Mouse (Mus musculus): ENCODE results near the gene Gnai3. TPM values are rescaled to one million over a fixed set of nuclear protein-coding genes. Genes with fewer than 3 reads are reported as not detected.
A peak's percentile ranks its signal among the peaks of the same experiment; 100 is the strongest.

Gene Gnai3
- polyA plus RNA-seq, 1 experiment from 2014 or later = 199 TPM

GRCm38 (mm10) chr3:108129804-108130203 is 16.1 kb downstream of the Gnai3 start:
- Histone ChIP-seq H3K4me1 (replicated peaks) (peaks cover 18% of the 10 kb centered on the region), H3K9me3 (no peaks in the 10 kb centered on the region), H3K27ac (no peak overlapping the region), H3K36me3 (peaks cover under 1% of the 10 kb centered on the region; the same call in 1 of the 2 replicates), H3K4me2 (no peak overlapping the region), H3K27me3 (no peaks in the 10 kb centered on the region), H3K4me3 (replicated peaks) (no peak overlapping the region), H3K9ac (replicated peaks) (no peak overlapping the region)
- WGBS = 89% methylated on average over 4 of the region's 4 CpGs
- no peak for ATAC-seq (ENCODE audit: insufficient number of reproducible peaks, insufficient read depth, low FRiP score, low TSS enrichment, low read depth)

DNA sequence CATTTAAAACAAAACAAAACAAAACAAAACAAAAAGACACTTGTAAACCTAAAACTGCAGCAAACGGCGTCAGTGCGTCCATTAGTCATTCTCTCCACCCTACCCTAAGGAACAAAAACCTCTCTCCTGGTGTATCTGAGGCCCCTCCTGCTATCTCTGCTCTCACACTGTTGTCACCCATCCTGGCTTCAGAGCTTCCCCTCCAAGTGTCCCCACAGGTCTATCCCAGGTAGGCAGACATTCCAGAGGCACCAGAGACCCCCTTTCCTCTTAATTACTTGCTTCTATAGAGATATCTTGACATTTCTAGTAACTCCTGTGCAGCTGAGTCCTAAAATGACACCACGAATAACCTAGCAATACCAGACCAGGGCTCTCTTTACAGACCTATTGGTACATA is 16.6 kb downstream of the Gnai3 start:
- no peak for ATAC-seq (ENCODE audit: insufficient number of reproducible peaks, insufficient read depth, low FRiP score, low TSS enrichment, low read depth)
- 89% methylated on average over 4 of the region's 4 CpGs for WGBS
- H3K4me2 ChIP-seq = no peak overlapping the region
- no peaks in the 10 kb centered on the region for H3K27me3 ChIP-seq
- H3K4me3 ChIP-seq (replicated peaks) = no peak overlapping the region
- H3K4me1 ChIP-seq (replicated peaks) = peaks cover 18% of the 10 kb centered on the region
- H3K9ac ChIP-seq (replicated peaks) = no peak overlapping the region
- no peaks in the 10 kb centered on the region for H3K9me3 ChIP-seq
- H3K36me3 ChIP-seq = peaks cover 3% of the 10 kb centered on the region; the same call in 1 of the 2 replicates
- no peak overlapping the region for H3K27ac ChIP-seq

DNA sequence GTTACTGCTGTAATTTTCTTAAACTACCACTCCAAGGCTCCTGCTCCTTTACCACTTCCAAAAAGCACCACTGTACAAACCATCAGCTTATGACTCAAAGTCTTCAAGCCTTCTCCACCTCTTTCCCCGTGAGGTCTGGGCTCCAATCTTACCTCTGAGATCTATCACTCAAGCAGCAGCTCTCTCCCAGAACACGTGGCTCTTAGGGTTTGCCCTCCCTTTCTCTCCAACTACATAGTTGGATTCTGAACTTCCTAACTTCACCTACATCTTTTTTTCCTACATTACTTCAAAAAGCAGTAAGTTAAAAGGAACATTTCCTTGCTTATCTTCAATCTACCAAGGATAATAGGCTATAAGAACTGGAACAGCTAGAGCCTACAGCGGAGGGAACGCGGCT is 17.4 kb downstream of the Gnai3 start:
- 75% methylated on average over 5 of the region's 5 CpGs for WGBS
- no peaks in the 10 kb centered on the region for H3K9me3 ChIP-seq
- no peaks in the 10 kb centered on the region for H3K27me3 ChIP-seq
- H3K4me3 ChIP-seq (replicated peaks) = no peak overlapping the region
- no peak for ATAC-seq (ENCODE audit: insufficient number of reproducible peaks, insufficient read depth, low FRiP score, low TSS enrichment, low read depth)
- peaks cover 3% of the 10 kb centered on the region; the same call in 1 of the 2 replicates for H3K36me3 ChIP-seq
- peaks cover 18% of the 10 kb centered on the region for H3K4me1 ChIP-seq (replicated peaks)
- H3K27ac ChIP-seq = 0 out of 2 replicates have a peak overlapping the region, but pooled peaks have one; percentile 35
- H3K9ac ChIP-seq (replicated peaks) = no peak overlapping the region
- H3K4me2 ChIP-seq = no peak overlapping the region

DNA sequence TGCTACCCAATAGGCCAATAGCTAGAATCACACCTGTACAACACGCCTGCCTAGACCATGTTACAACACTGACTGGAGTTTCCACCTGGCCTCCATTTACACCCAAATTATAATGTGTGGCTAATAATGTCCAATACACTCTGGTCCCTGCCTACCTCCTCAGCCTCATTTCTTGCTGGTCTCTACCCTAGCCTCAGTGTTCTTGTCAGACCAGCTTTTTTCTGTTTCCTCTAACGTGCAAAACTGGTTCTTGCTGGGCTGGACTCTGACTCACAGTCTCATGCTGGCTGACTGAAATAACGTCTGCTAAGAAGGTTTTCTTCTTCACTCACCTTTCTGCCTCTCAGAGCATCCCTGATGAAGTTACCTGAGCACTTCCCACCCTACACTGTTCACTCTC is 19.6 kb downstream of the Gnai3 start:
- H3K4me1 ChIP-seq (replicated peaks) = peaks cover 18% of the 10 kb centered on the region
- no peak overlapping the region for H3K4me3 ChIP-seq (replicated peaks)
- H3K9me3 ChIP-seq = no peaks in the 10 kb centered on the region
- no peak for ATAC-seq (ENCODE audit: insufficient number of reproducible peaks, insufficient read depth, low FRiP score, low TSS enrichment, low read depth)
- no peaks in the 10 kb centered on the region for H3K27me3 ChIP-seq
- H3K9ac ChIP-seq (replicated peaks) = no peak overlapping the region
- H3K4me2 ChIP-seq = no peak overlapping the region
- 91% methylated on average over 3 of the region's 3 CpGs for WGBS
- peaks cover 19% of the 10 kb centered on the region for H3K36me3 ChIP-seq
- H3K27ac ChIP-seq = no peak overlapping the region

DNA sequence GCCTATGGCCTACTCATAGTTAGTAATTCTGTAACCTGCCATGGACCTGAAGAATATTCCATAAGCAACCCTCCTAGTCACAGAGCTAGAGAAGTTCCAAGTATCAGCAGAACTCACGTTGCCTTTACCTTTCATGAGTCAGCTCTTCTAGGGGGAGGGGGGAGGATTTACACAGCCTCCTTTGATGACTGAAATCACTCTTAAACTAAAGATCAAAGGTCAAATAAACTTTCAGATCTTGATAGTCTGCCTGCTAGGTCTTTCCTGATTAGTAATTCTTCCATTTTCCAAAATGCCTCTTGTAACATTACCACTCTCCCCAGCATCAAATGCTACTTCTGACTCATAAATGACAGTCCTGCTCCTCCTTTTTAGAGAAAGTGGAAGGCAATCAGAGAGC is 21.8 kb downstream of the Gnai3 start:
- Histone ChIP-seq H3K27me3 (no peaks in the 10 kb centered on the region), H3K27ac (no peak overlapping the region), H3K9ac (replicated peaks) (no peak overlapping the region), H3K36me3 (peaks cover 39% of the 10 kb centered on the region), H3K4me2 (no peak overlapping the region), H3K4me3 (replicated peaks) (no peak overlapping the region), H3K4me1 (replicated peaks) (peaks cover 11% of the 10 kb centered on the region), H3K9me3 (no peaks in the 10 kb centered on the region)
- ATAC-seq (ENCODE audit: insufficient number of reproducible peaks, insufficient read depth, low FRiP score, low TSS enrichment, low read depth) = no peak
- WGBS = 43% methylated on average over 1 of the region's 1 CpGs

GRCm38 (mm10) chr3:108123242-108123641 is 22.7 kb downstream of the Gnai3 start:
- Histone ChIP-seq H3K27ac (no peak overlapping the region), H3K4me2 (no peak overlapping the region), H3K9me3 (no peaks in the 10 kb centered on the region), H3K27me3 (no peaks in the 10 kb centered on the region), H3K4me1 (replicated peaks) (peaks cover 3% of the 10 kb centered on the region; the same call in 1 of the 2 replicates), H3K4me3 (replicated peaks) (no peak overlapping the region), H3K9ac (replicated peaks) (no peak overlapping the region), H3K36me3 (peaks cover 48% of the 10 kb centered on the region)
- no peak for ATAC-seq (ENCODE audit: insufficient number of reproducible peaks, insufficient read depth, low FRiP score, low TSS enrichment, low read depth)
- WGBS = 95% methylated on average over 5 of the region's 5 CpGs

GRCm38 (mm10) chr3:108121101-108121500 is 24.8 kb downstream of the Gnai3 start:
- Histone ChIP-seq H3K27ac (no peak overlapping the region), H3K4me3 (replicated peaks) (no peak overlapping the region), H3K4me1 (replicated peaks) (no peaks in the 10 kb centered on the region), H3K27me3 (no peaks in the 10 kb centered on the region), H3K36me3 (peaks cover 62% of the 10 kb centered on the region), H3K4me2 (no peak overlapping the region), H3K9me3 (no peaks in the 10 kb centered on the region), H3K9ac (replicated peaks) (no peak overlapping the region)
- ATAC-seq (ENCODE audit: insufficient number of reproducible peaks, insufficient read depth, low FRiP score, low TSS enrichment, low read depth) = no peak
- 86% methylated on average over 3 of the region's 3 CpGs for WGBS

DNA sequence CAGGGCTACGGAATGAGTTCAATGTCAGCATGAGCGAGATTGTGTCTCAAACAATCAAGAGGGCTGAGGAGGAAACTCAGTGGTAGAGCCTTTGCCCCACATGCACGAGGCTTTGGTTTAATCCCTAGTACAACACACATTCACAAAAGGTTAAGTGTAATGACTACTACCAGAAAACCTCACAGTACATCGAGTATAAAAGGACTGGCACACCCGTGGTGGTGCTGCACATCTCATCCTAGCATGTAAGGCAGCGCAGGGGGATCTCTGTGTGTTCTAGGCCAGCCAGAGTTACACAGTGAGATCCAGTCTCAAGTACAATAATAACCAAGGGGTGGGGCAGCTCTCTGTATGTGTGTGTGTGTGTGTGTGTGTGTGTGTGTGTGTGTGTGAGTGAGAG is 28.5 kb downstream of the Gnai3 start:
- Histone ChIP-seq H3K4me2 (no peak overlapping the region), H3K9me3 (no peaks in the 10 kb centered on the region), H3K27me3 (no peaks in the 10 kb centered on the region), H3K36me3 (peaks cover 80% of the 10 kb centered on the region), H3K4me1 (replicated peaks) (no peaks in the 10 kb centered on the region), H3K9ac (replicated peaks) (no peak overlapping the region), H3K4me3 (replicated peaks) (no peak overlapping the region), H3K27ac (no peak overlapping the region)
- 91% methylated on average over 6 of the region's 6 CpGs for WGBS
- no peak for ATAC-seq (ENCODE audit: insufficient number of reproducible peaks, insufficient read depth, low FRiP score, low TSS enrichment, low read depth)

- H3K4me2 ChIP-seq = no peak overlapping the region
- peaks cover 85% of the 10 kb centered on the region for H3K36me3 ChIP-seq
- WGBS = 95% methylated on average over 7 of the region's 7 CpGs
- H3K4me3 ChIP-seq (replicated peaks) = no peak overlapping the region
- no peak for ATAC-seq (ENCODE audit: insufficient number of reproducible peaks, insufficient read depth, low FRiP score, low TSS enrichment, low read depth)
- no peak overlapping the region for H3K9ac ChIP-seq (replicated peaks)
- no peak overlapping the region for H3K27ac ChIP-seq
- no peaks in the 10 kb centered on the region for H3K27me3 ChIP-seq
- H3K4me1 ChIP-seq (replicated peaks) = no peaks in the 10 kb centered on the region
- no peaks in the 10 kb centered on the region for H3K9me3 ChIP-seq
These were observed 32.2 kb downstream of the Gnai3 start for GRCm38 (mm10) chr3:108113591-108114289.

- WGBS = 93% methylated on average over 4 of the region's 4 CpGs
- Histone ChIP-seq H3K4me1 (replicated peaks) (no peaks in the 10 kb centered on the region), H3K27me3 (no peaks in the 10 kb centered on the region), H3K9me3 (no peaks in the 10 kb centered on the region), H3K36me3 (peaks cover 85% of the 10 kb centered on the region), H3K4me2 (no peak overlapping the region), H3K4me3 (replicated peaks) (no peak overlapping the region), H3K9ac (replicated peaks) (no peak overlapping the region), H3K27ac (no peak overlapping the region)
- ATAC-seq (ENCODE audit: insufficient number of reproducible peaks, insufficient read depth, low FRiP score, low TSS enrichment, low read depth) = no peak
These were observed 33.3 kb downstream of the Gnai3 start for GRCm38 (mm10) chr3:108112666-108113065.

DNA sequence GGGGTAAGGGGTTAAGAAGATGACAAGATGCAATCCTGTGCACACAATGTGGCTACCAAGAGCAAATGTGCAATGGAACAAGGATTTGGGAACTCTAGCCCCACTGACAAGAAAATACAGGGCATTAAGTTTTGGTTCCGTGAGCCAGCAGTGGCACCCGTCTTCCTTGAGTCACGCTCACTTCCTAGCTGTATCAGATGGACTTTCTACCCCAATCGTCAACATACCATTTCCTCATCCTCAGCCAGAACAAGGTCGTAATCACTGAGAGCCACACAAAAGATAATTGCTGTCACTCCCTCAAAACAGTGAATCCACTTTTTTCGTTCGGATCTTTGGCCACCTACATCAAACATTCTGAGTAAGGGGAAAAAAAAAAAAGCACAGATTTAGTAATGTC is 33.7 kb downstream of the Gnai3 start:
- H3K4me2 ChIP-seq = no peak overlapping the region
- no peak overlapping the region for H3K4me3 ChIP-seq (replicated peaks)
- no peaks in the 10 kb centered on the region for H3K9me3 ChIP-seq
- H3K36me3 ChIP-seq = peaks cover 83% of the 10 kb centered on the region
- WGBS = 90% methylated on average over 7 of the region's 7 CpGs
- no peak overlapping the region for H3K9ac ChIP-seq (replicated peaks)
- no peaks in the 10 kb centered on the region for H3K27me3 ChIP-seq
- H3K4me1 ChIP-seq (replicated peaks) = no peaks in the 10 kb centered on the region
- no peak for ATAC-seq (ENCODE audit: insufficient number of reproducible peaks, insufficient read depth, low FRiP score, low TSS enrichment, low read depth)
- no peak overlapping the region for H3K27ac ChIP-seq

- H3K36me3 ChIP-seq = peaks cover 80% of the 10 kb centered on the region
- H3K4me1 ChIP-seq (replicated peaks) = no peaks in the 10 kb centered on the region
- H3K4me3 ChIP-seq (replicated peaks) = no peak overlapping the region
- no peaks in the 10 kb centered on the region for H3K27me3 ChIP-seq
- no peak overlapping the region for H3K27ac ChIP-seq
- no peak for ATAC-seq (ENCODE audit: insufficient number of reproducible peaks, insufficient read depth, low FRiP score, low TSS enrichment, low read depth)
- H3K9me3 ChIP-seq = no peaks in the 10 kb centered on the region
- no peak overlapping the region for H3K9ac ChIP-seq (replicated peaks)
- H3K4me2 ChIP-seq = no peak overlapping the region
- 88% methylated on average over 5 of the region's 5 CpGs for WGBS
These were observed 34.6 kb downstream of the Gnai3 start for GRCm38 (mm10) chr3:108111320-108111719.

Measured in limb, embryonic 12.5 days (tissue).